Mouse (Mus musculus) megakaryocyte progenitor cell, adult 5-6 weeks (primary cell): ENCODE results near the gene Zfp28. TPM values are rescaled to one million over a fixed set of nuclear protein-coding genes. Genes with fewer than 3 reads are reported as not detected.
A peak's percentile ranks its signal among the peaks of the same experiment; 100 is the strongest.

Source experiments
- ATAC-seq: replicated peaks from 2 replicates; pipeline ENCODE4 v1.8.0; 2016; ENCODE audit warnings: mild to moderate bottlenecking, moderate TSS enrichment, inconsistent platforms; ENCODE audit not compliant: poor library complexity
- total RNA-seq, 2 experiments: library from RNA; stranded (forward) in 1 of 2; stranded (reverse) in 1 of 2; fragments of 157-497, 149-512 nt in 1 of 2; fragments of 200-1000 nt in 1 of 2; gene quantifications; 2 replicates each; pipeline versions ENCODE4 v1.2.3 to v1.2.4; 2015 to 2017

Gene Zfp28
- total RNA-seq, 2 experiments from 2014 or later: 1.4 to 2.2 TPM

DNA sequence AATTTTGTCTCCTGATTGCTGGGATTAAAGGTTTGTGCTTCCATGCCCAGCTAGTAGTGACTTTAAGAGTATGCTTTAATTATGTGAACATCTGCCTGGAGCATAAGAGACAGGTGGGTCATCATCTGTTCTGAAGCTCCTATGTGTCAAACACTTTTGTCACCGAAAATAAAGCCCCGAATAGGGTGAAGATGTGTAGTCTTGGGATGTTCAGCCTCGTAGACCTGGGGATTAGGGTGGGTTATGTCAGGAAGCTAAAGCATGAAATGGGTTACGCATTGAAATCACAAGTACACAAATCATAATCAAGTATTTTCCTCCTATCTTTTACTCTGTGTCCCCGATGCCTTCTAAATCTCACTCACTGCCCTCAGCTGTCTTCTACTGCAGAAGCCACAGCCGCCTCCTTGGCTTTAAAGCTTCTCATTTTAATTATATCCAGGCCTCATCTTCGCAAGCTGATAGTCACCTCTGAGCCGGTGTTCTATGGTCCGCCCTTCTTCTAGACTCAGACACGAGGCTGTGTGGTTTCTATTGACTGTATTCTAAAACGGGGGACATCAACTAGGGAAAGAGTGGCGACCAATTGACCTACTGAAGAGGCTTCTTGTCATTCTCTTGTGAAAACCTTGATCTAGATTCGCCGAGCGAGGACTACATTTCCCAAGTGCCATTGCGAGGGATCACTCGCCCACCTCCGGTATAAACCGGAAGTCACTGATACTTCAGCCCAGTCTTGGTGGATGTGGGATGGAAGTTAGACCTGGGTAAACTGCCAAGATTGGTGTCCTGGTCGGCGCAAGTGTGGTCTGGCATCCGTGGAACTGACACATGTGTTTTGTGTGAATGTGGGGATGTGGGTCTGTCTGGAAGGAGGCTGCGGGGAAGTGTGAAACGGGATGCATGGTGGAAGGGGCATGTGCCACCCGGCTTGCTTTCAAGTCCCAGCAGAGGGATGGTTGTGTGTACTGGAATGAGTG lies 15.2 kb downstream of the Zfp28 start, which contains the start of gene Smim17:
TSS of gene Smim17 (plus strand) at position 720 of the 980 bp plus-strand sequence.
- peak; percentile 98 for ATAC-seq

DNA sequence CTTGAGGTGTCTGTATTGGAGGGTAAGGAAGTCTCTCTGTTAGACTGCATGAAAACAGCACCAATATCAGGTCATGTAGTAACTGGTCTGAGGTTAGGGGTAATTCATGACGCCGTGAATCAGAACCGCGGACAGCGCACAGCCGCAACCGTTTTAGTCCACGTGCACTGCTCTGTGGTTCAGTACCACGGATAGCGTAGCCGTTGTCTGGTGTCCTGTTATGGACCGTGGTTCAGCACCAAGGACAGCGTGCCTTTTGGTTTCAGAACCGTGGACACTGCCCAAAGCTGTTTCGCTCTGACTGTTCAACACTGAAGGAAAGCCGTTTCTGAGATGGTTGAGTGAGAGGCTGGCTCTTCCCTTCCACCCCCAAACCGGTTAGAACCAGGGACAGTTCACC lies 26.9 kb downstream of the Zfp28 start, which contains the start of gene Gm20715:
TSS of gene Gm20715 (plus strand) at position 235 of the 400 bp plus-strand sequence.
- peak; percentile 100 for ATAC-seq

DNA sequence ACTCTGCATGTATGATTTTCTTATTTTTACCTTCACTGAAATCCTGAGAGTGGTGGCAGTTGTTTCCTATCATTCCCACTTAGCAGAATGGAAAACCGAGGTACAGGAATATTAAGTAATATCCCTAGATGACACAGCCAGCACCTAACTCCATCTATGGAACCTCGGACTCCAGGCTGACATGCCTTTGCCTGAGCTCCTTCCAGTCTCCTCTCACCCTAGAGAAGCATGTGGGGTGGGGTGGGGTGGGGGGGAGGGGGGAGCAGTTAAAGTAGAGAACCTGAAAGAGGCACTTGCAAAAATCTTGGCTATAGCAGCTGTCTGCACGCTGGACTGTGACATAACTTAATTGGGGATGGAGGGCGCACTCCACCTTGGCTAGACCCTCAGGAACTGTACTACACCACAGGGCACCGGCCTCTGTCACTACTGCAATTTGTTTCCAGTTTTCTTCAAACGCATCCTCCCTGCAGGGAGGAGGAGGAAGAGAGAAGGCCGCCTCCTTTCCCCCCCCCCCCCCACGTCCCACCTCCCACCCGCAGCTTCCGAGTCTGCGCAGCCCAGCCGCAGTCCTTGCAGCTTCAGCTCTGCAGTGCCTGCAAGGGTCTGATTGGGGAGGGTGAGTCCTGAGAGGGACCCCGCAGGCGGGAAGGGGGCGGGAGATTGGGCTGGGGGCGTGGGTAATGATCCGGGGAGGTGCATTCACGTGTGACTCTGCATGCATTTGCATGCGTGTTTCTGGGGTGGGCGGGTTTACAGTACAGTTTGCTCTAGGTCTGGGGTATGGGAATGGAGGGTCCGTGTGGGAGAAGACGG lies 31.7 kb downstream of the Zfp28 start:
- no peak for ATAC-seq

DNA sequence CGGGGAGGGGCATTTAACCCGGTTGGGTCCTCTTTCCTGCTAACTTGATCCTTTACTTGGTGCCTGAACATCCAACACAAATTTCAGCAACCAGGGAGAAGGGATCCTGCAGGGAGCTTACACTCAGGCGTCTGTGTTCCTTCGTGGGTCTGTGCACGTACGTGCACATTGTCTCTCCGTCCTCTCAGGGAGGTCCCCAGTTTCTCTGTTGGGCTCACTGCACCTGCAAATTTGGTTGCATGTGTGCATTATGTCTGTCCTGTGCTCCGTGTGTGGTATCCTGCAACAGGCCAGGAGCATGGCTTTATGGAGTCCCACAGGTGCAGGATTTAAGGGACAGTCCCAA lies 32.3 kb downstream of the Zfp28 start:
- no peak for ATAC-seq

DNA sequence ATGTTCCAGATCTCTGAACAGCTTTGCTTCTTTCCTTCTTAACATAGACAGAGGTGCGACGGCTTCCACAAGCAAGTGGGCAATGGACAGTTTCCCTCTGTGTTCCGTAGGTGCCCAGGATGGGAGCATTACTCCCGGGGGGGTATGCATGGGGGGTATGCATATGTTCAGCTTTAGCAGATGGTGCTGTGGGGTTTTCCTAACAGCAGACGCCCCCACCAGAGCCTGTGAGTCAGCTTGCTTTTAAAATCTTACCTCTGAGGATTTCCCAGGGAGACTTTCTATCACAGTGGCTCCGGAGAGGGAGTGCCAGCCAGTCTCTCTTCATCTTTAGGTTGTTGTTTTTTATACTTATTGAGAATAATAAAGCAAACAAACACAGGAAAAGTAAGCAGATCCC lies 36.8 kb downstream of the Zfp28 start:
- no peak for ATAC-seq

DNA sequence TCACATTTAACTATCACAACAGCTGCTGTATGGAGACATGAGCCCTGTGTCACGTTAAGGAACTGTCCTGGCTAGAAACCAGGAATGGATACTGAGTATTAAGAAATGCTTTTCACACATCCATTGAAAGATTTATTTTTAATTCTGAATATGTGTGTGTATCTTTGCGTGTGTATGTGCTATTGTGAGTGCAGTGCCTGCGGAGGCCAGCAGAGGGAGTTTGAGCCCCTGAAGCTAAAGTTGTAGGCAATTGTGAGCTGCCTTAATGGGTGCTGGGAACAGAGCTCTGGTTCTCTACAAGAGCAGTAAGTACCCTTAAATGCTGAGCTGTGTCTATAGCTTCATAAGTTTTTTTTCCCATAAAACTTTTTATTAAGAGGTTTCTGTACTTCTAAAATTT lies 46.3 kb downstream of the Zfp28 start:
- ATAC-seq: no peak

DNA sequence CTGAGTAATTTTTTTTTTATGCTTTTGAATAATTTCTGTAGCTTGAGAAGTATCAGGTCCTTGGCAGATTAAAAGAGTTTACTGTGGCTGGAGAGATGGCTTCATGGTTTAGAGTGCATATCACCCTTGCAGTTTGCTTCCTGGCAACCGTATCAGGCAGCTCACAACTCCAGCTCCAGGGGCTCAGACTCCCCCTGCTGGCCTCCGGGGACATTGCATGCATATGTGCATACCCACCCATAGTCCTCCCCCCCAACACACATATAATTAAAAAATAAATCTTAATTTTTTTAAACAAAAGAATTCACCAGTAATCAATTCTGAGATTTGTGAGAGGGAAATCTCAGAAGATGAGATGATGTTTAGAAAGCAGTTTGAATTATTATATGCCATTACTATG lies 47.2 kb downstream of the Zfp28 start:
- ATAC-seq: peak; percentile 94

DNA sequence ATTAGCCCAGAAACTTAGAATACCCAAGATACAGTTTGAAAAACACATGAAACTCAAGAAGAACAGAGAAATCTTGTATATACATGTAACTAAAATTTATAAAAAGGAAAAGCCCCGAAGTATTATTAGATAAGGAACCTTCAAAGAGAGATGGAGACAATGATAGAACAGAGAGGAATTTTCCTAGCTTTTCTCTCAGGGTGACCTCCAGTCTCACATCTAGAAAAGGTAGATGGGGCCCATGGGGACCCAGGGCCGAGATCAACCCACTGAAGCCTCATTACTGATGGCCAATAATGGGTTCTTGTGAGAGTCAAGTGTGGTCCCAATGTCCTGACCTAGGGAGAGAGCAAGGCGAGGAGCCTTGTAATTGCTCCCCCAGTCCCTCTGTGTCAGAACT lies 55.3 kb downstream of the Zfp28 start, which contains the start of gene Olfr1344:
TSS of gene Olfr1344 (plus strand) at position 301 of the 400 bp plus-strand sequence.
- no peak for ATAC-seq

DNA sequence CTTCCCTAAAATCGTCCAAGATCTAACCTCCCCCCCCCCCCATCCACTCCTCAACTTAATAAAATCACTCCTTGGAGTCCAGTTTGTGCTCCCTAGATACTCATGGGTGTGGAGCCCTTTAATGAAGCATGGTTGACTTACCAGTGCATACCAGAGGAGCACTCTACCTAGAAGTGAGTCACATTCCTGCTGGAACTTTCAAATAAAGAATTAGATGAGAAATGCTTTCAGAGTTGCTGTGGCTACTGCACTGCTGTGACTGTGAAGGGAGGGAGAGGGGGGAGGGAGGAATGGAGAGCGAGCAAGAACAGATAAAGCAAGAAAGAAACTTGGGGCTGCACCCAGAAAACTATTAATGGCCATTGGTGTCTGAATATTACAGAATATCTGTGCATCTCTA lies 58.1 kb downstream of the Zfp28 start:
- ATAC-seq: no peak

Other genes with a start within 250 kb of the Zfp28 start
- gene Zfp787, start 227.3 kb upstream of the Zfp28 start, total RNA-seq (2015): 14.3 and 17.8 TPM in 2 replicates
- 20.4 and 24.8 TPM in 2 replicates for gene Zfp787, start 227.3 kb upstream of the Zfp28 start, total RNA-seq (2017)
- 4.1 and 6.2 TPM in 2 replicates for gene Zfp444, start 211.1 kb upstream of the Zfp28 start, total RNA-seq (2015)
- 16.4 and 20.9 TPM in 2 replicates for gene Zfp444, start 211.1 kb upstream of the Zfp28 start, total RNA-seq (2017)
- not detected in 2 replicates for gene Galp, start 186.2 kb upstream of the Zfp28 start, total RNA-seq (2015)
- gene Galp, start 186.2 kb upstream of the Zfp28 start, total RNA-seq (2017): not detected in 2 replicates
- not detected in 2 replicates for gene Zscan5b, start 161.0 kb upstream of the Zfp28 start, total RNA-seq (2015)
- gene Zscan5b, start 161.0 kb upstream of the Zfp28 start, total RNA-seq (2017): not detected in 2 replicates
- gene Epp13, start 130.6 kb upstream of the Zfp28 start, total RNA-seq (2015): not detected in 2 replicates
- not detected in 2 replicates for gene Epp13, start 130.6 kb upstream of the Zfp28 start, total RNA-seq (2017)
- gene Zfp667, start 96.7 kb upstream of the Zfp28 start, total RNA-seq (2015): 1.3 and 3.3 TPM in 2 replicates
- 2.8 and 3.4 TPM in 2 replicates for gene Zfp667, start 96.7 kb upstream of the Zfp28 start, total RNA-seq (2017)
- 4.0 TPM in 2 replicates for gene Zfp583, start 52.0 kb upstream of the Zfp28 start, total RNA-seq (2015)
- 2.2 and 3.3 TPM in 2 replicates for gene Zfp583, start 52.0 kb upstream of the Zfp28 start, total RNA-seq (2017)
- gene Gm3854, start 39.5 kb upstream of the Zfp28 start, total RNA-seq (2015): 0.20 TPM in 2 replicates
- 0.57 and 0.79 TPM in 2 replicates for gene Gm3854, start 39.5 kb upstream of the Zfp28 start, total RNA-seq (2017)
- 2.8 and 4.8 TPM in 2 replicates for gene Zfp78, start 20.0 kb upstream of the Zfp28 start, total RNA-seq (2015)
- 3.1 and 3.5 TPM in 2 replicates for gene Zfp78, start 20.0 kb upstream of the Zfp28 start, total RNA-seq (2017)
- gene Smim17, start 15.4 kb downstream of the Zfp28 start, total RNA-seq (2015): not detected in 2 replicates
- gene Smim17, start 15.4 kb downstream of the Zfp28 start, total RNA-seq (2017): not detected in 2 replicates
- not detected in 2 replicates for gene Gm20715, start 27.0 kb downstream of the Zfp28 start, total RNA-seq (2015)
- not detected in 2 replicates for gene Gm20715, start 27.0 kb downstream of the Zfp28 start, total RNA-seq (2017)
- gene Olfr1344, start 55.4 kb downstream of the Zfp28 start, total RNA-seq (2015): 0.29 TPM in 1 of 2 replicates, not detected in the other
- not detected in 2 replicates for gene Olfr1344, start 55.4 kb downstream of the Zfp28 start, total RNA-seq (2017)
- gene Olfr1336, start 72.9 kb downstream of the Zfp28 start, total RNA-seq (2015): not detected in 2 replicates
- not detected in 2 replicates for gene Olfr1336, start 72.9 kb downstream of the Zfp28 start, total RNA-seq (2017)
- gene Olfr1346, start 83.8 kb downstream of the Zfp28 start, total RNA-seq (2015): not detected in 2 replicates
- gene Olfr1346, start 83.8 kb downstream of the Zfp28 start, total RNA-seq (2017): 0.14 TPM in 1 of 2 replicates, not detected in the other
- not detected in 2 replicates for gene Olfr5, start 103.6 kb downstream of the Zfp28 start, total RNA-seq (2015)
- gene Olfr5, start 103.6 kb downstream of the Zfp28 start, total RNA-seq (2017): not detected in 2 replicates
- not detected in 2 replicates for gene Olfr1347, start 116.5 kb downstream of the Zfp28 start, total RNA-seq (2015)
- gene Olfr1347, start 116.5 kb downstream of the Zfp28 start, total RNA-seq (2017): not detected in 2 replicates
- not detected in 2 replicates for gene Olfr1348, start 125.5 kb downstream of the Zfp28 start, total RNA-seq (2015)
- gene Olfr1348, start 125.5 kb downstream of the Zfp28 start, total RNA-seq (2017): not detected in 2 replicates
- gene Olfr1349, start 139.7 kb downstream of the Zfp28 start, total RNA-seq (2015): not detected in 2 replicates
- not detected in 2 replicates for gene Olfr1349, start 139.7 kb downstream of the Zfp28 start, total RNA-seq (2017)
- not detected in 2 replicates for gene Olfr1350, start 181.5 kb downstream of the Zfp28 start, total RNA-seq (2015)
- not detected in 2 replicates for gene Olfr1350, start 181.5 kb downstream of the Zfp28 start, total RNA-seq (2017)